Mouse (Mus musculus) macrophage (primary cell): ENCODE measurements around the gene Dmxl2. TPM values are rescaled to one million over a fixed set of nuclear protein-coding genes. Genes with fewer than 3 reads are reported as not detected.
A peak's percentile ranks its signal among the peaks of the same experiment; 100 is the strongest.

Source experiments
- H3K27ac ChIP-seq: fragments of 350-480 bp; formaldehyde crosslinking; 2 replicates; pipeline ENCODE4 v1.9.0; 2021
- H3K36me3 ChIP-seq: fragments of 350-480 bp; formaldehyde crosslinking; 2 replicates; pipeline ENCODE4 v1.9.0; 2021; ENCODE audit errors: inconsistent target
- H3K4me3 ChIP-seq: fragments of 350-480 bp; formaldehyde crosslinking; 2 replicates; pipeline ENCODE4 v1.9.0; 2021; ENCODE audit errors: inconsistent target
- H3K79me2 ChIP-seq: fragments of 350-480 bp; formaldehyde crosslinking; 2 replicates; pipeline ENCODE4 v1.9.0; 2021; ENCODE audit errors: inconsistent target
- WGBS: methylation state at CpG from one replicate; pipeline ENCODE4 v1.1.7; 2026; ENCODE audit warnings: inconsistent platforms; ENCODE audit not compliant: missing documents; 5-methylcytosine and 5-hydroxymethylcytosine counted together
- polyA plus RNA-seq: library from polyadenylated mRNA; stranded (reverse); fragments of 250-400 nt; gene quantifications from 3 replicates; pipeline ENCODE4 v1.2.4, GENCODE M21; 2018; ENCODE audit warnings: inconsistent platforms
- total RNA-seq, 78 experiments: library from RNA; depleted of rRNA; stranded (reverse); fragments of 250-400 nt; gene quantifications; 1 replicate in 9 of 78; 2 replicates in 24 of 78; 3 replicates in 43 of 78; 4 replicates in 2 of 78; pipeline ENCODE4 v1.2.4; 2018; ENCODE audit warnings: inconsistent platforms in 56 of 78

The Dmxl2 gene
- 100 to 1,000 TPM in 25 of 26 experiments, 10 to 100 TPM in 1; 98.7 to 363 (median 155) TPM for total RNA-seq (2018; cell fraction: chromatin; rRNA removed)
- total RNA-seq (2018; cell fraction: cytosol; rRNA removed) = 10 to 100 TPM in 18 of 26 experiments, 1 to 10 TPM in 8; 6.9 to 29.9 (median 17.1) TPM
- 100 to 1,000 TPM in 13 of 26 experiments, 10 to 100 TPM in 13; 39.7 to 213 (median 99.8) TPM for total RNA-seq (2018; cell fraction: nucleus; rRNA removed)
- polyA plus RNA-seq = 11.7 to 18.8 TPM (median 14.4 TPM) in 3 replicates

DNA sequence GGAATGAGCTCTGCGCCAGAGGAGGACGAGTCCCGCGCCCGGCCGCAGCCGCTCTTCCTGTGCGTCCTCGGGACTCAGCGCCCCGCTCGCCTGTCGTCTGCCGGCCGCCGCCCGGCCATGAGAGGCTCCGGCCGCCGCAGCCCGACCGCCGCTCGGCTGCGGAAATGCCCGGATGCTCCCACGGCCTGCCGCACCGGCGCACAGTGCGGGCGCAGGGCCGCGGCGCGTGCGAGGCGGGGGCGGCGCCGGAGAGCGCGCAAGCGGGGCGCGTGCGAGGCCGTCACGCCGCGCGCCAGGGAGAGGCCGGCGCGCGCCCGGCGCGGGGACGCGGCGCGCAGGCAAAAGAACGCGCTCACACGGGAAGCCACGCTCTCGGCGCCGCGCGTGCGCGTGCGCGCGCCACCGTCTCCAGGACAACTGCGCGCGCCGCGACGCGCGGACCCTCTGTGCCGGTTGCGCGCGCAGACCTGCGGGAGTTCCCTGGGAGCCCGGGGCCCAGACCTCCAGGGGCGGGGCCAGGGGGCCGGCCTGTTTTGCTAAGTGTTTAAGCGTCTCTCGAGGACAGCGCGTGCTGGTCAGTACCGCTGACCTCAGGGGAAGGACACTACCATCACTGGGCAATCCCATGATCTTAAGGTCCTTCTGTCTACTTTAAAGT is at the start of gene Dmxl2:
TSS of gene Dmxl2 (minus strand) at position 174 of the 658 bp plus-strand sequence.
- no peaks in the 10 kb centered on the region for H3K36me3 ChIP-seq
- H3K27ac ChIP-seq = no peak within 1 kb of the TSS
- H3K79me2 ChIP-seq = peaks cover 38% of the 10 kb centered on the region; the same call in 1 of the 2 replicates
- peak within 1 kb of the TSS; percentile 40 for H3K4me3 ChIP-seq
- 2% methylated on average over 37 of the region's 99 CpGs for WGBS

DNA sequence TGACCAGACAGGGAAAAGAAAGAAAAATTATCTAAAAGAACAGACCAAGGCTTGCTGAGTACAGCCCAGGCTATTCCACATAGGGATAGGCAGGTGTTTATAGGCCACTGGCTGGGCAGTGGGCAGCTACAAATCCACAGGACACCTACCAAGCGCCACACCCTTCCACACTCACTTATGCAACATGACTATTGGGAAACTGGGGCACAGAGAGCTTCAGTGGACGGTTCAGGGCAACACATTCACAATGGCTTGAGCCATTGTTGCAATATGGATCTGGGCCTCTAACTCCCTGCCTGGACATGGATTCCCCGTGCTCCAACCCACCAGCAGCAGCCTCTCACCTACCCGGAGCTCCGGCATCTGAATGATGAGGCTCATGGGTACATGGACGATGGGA is 48.0 kb upstream of the Dmxl2 start:
- H3K4me3 ChIP-seq = no peak overlapping the region
- no peaks in the 10 kb centered on the region for H3K79me2 ChIP-seq
- WGBS = 82% methylated on average over 6 of the region's 6 CpGs
- no peak overlapping the region for H3K27ac ChIP-seq
- no peaks in the 10 kb centered on the region for H3K36me3 ChIP-seq

DNA sequence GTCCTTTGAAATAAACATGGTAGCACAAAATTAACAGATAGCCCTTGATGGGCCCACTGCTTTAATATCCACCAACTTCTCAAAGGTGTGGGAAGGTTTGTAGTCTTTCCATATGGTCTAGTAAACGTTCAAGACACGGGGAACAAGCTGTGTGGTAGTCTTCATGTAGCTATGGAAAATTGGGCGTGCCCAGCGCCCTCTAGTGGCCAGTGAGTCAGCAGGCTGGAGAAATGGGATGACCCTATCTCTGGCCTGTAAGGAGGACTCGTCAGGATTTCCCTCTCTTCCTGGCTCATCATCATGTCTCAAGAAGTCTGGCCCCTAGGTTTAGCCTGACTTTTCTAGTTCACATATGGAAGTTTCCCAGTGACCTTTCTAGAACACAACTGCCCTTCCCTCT is 46.1 kb upstream of the Dmxl2 start:
- Histone ChIP-seq H3K27ac (no peak overlapping the region), H3K79me2 (no peaks in the 10 kb centered on the region), H3K36me3 (no peaks in the 10 kb centered on the region), H3K4me3 (no peak overlapping the region)
- WGBS = 8% methylated on average over 5 of the region's 5 CpGs

GRCm38 (mm10) chr9:54544954-54545315 is 43.5 kb upstream of the Dmxl2 start:
- H3K27ac ChIP-seq = no peak overlapping the region
- no peaks in the 10 kb centered on the region for H3K79me2 ChIP-seq
- no peak overlapping the region for H3K4me3 ChIP-seq
- 90% methylated on average over 4 of the region's 4 CpGs for WGBS
- H3K36me3 ChIP-seq = no peaks in the 10 kb centered on the region

DNA sequence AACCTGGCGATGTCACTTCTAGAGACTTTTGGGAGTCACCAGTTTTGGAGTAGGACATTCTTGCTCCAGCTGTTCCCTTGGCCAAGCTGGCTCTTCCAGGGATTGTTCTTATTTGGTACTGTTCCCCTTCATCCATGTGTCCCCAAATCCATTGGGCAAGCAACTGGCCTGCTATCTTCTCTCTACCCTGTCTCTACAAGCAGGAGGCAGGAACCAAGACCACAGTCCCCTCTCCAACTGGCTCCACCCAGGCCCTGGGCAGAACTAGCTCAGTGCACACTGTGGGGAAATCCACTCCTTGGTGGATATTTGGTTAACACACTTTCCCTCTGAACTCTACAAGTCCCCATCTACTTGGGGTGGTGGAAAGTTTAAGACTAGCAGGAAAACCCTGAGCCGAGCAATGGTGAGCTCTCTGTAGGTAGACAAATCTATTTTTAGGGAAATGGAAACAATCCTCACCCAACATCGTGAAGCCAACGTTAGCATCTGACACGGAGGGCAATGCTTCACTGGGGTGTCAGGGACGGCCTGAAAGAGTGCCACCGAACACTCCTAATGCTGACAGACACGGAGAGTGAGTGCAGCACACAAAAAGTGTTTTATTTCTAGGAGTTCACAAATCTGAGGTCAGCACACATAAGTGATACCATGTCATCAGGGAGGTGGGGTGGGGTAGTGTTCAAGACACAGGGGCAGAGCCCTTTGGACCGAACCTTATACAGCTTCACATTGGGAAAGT is 43.0 kb upstream of the Dmxl2 start:
- H3K27ac ChIP-seq = no peak overlapping the region

GRCm38 (mm10) chr9:54540801-54541200 is 39.4 kb upstream of the Dmxl2 start:
- no peak overlapping the region for H3K4me3 ChIP-seq
- H3K27ac ChIP-seq = no peak overlapping the region
- H3K36me3 ChIP-seq = no peaks in the 10 kb centered on the region
- no peaks in the 10 kb centered on the region for H3K79me2 ChIP-seq
- WGBS = 93% methylated on average over 5 of the region's 5 CpGs

More for the DNA sequence above, 43.0 kb upstream of the Dmxl2 start:
- no peak overlapping the region for H3K4me3 ChIP-seq
- 93% methylated on average over 9 of the region's 9 CpGs for WGBS
- H3K79me2 ChIP-seq = no peaks in the 10 kb centered on the region
- no peaks in the 10 kb centered on the region for H3K36me3 ChIP-seq

DNA sequence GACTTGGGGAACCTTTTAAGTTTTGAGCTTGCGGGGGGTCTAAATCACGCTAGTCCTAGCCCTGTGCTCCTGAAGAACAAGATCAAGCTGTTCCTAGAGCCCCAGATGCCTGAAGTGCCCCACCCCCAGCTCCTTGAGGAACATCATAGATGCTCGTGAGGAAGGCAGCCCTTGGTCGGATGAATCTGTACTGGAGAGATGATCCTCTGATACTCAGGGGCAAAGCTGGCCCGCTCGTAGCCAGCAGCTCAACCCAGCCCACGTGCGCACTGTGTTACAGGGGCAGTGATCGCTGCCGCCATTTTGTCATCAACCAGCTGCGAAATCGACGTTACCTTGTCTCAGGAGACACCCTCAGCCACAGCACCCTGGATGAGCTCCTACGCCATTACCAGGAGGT is 37.3 kb upstream of the Dmxl2 start, which contains the start of gene Sh2d7:
TSS of gene Sh2d7 (plus strand) at position 301 of the 400 bp plus-strand sequence.
- Histone ChIP-seq H3K27ac (no peak within 1 kb of the TSS), H3K4me3 (no peak within 1 kb of the TSS), H3K36me3 (no peaks in the 10 kb centered on the region), H3K79me2 (no peaks in the 10 kb centered on the region)
- WGBS = 96% methylated on average over 14 of the region's 14 CpGs

DNA sequence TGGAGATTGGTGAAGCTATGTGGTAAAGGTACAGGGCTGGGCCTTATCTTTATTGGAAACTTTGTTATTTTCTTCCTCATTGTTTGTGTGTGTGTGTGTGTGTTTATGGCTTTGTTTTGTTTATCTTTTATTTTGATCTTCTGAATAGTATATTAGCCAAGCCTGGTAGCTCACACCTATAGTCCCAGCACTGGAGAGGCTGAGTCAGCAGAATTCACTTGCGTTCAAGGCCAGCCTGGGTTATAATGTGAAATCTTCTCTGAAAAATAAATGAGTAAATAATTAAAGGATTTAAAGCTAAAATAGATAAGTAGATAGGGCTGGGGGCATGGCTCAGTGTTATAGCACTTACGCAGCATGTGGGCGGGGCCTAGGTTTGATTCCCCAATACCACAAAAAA is 36.8 kb upstream of the Dmxl2 start:
- no peaks in the 10 kb centered on the region for H3K79me2 ChIP-seq
- no peaks in the 10 kb centered on the region for H3K36me3 ChIP-seq
- 100% methylated on average over 3 of the region's 3 CpGs for WGBS
- H3K4me3 ChIP-seq = no peak overlapping the region
- H3K27ac ChIP-seq = no peak overlapping the region

DNA sequence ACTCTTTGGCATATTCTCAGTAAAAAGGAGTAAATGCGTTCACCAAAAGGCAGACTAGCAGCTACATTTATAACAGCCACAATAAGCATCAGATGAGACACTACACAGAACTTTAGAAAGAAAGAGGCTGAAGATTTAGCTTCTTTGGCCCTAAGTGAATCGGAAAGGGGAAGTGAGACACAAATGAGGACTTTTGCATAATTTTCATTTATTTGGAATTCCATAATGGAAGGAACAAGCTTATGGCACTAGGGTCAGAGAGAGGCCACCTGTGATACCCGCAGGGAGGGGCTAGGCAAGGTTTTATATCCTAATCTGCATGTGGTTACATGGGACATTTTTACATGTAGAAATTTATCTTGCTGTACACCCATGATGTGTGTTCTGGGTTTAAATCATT is 36.1 kb upstream of the Dmxl2 start:
- no peaks in the 10 kb centered on the region for H3K36me3 ChIP-seq
- no peaks in the 10 kb centered on the region for H3K79me2 ChIP-seq
- no peak overlapping the region for H3K27ac ChIP-seq
- WGBS = 67% methylated on average over 3 of the region's 3 CpGs
- no peak overlapping the region for H3K4me3 ChIP-seq

DNA sequence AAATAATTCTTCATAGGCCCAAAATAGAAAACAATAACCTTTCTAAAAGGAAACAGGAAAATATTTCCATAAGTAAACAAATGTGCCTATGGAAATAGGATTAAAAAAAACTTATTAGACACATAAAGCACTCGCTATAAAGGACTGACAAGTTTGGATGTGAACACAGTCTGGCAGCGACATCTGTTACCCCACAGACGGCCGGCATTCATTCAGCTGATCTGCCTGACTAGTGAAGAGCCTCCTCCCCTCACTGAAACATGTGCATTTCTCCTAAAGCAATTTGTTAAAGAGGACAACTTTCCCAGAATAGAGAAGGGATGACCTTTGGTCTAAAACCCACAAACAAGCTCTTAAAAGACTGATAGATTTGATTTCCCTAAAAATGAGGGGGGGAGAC is 35.6 kb upstream of the Dmxl2 start:
- no peaks in the 10 kb centered on the region for H3K79me2 ChIP-seq
- H3K4me3 ChIP-seq = no peak overlapping the region
- no peaks in the 10 kb centered on the region for H3K36me3 ChIP-seq
- H3K27ac ChIP-seq = no peak overlapping the region
- WGBS = 91% methylated on average over 4 of the region's 4 CpGs

DNA sequence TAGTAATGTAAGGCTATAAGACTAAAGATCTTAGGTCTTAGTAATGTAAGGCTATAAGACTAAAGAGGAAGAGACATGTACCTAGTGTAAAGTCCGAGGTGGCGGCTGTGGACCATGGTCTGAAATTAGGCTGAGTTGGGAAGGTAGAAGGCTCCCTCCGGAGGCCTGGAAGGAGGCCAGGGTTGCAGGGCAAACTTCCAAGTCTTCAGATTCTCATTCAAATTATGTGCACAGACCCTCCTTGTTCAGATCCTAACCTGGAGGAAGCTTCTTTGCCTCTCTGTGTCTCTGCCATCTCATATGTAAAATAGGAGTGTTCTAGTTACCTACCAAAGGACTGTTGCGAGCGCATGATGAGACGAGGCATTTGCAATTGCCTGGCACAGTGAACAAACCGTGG is 34.8 kb upstream of the Dmxl2 start:
- 89% methylated on average over 7 of the region's 7 CpGs for WGBS
- Histone ChIP-seq H3K36me3 (no peaks in the 10 kb centered on the region), H3K79me2 (no peaks in the 10 kb centered on the region), H3K27ac (no peak overlapping the region), H3K4me3 (no peak overlapping the region)

- 89% methylated on average over 5 of the region's 5 CpGs for WGBS
Observed at GRCm38 (mm10) chr9:54533975-54534374, 32.5 kb upstream of the Dmxl2 start.

GRCm38 (mm10) chr9:54532926-54533325 is 31.5 kb upstream of the Dmxl2 start:
- no peaks in the 10 kb centered on the region for H3K36me3 ChIP-seq
- H3K4me3 ChIP-seq = no peak overlapping the region
- H3K79me2 ChIP-seq = no peaks in the 10 kb centered on the region
- 92% methylated on average over 2 of the region's 2 CpGs for WGBS
- no peak overlapping the region for H3K27ac ChIP-seq

More at GRCm38 (mm10) chr9:54533975-54534374, 32.5 kb upstream of the Dmxl2 start:
- no peak overlapping the region for H3K4me3 ChIP-seq
- H3K79me2 ChIP-seq = no peaks in the 10 kb centered on the region
- no peak overlapping the region for H3K27ac ChIP-seq
- H3K36me3 ChIP-seq = no peaks in the 10 kb centered on the region

DNA sequence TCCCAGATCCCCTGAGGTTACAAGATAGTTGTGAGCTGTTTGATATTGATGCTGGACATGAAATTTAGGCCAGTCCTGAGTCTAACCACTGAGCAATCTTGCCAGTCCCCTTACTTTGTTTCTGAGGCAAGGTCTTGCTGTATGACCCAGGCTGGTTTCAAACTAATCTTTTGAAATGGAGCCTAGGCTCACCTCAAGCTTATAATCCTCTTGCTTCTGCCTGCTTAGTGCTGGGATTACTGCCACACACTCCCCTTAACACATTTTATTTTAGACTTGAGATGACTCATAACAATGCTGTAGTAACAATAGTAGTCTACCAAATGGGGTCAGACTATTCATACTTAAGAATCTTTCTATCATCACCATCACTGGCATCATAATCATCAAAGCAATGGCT is 30.0 kb upstream of the Dmxl2 start:
- Histone ChIP-seq H3K79me2 (no peaks in the 10 kb centered on the region), H3K36me3 (no peaks in the 10 kb centered on the region), H3K4me3 (no peak overlapping the region), H3K27ac (no peak overlapping the region)

GRCm38 (mm10) chr9:54530836-54531235 is 29.4 kb upstream of the Dmxl2 start:
- Histone ChIP-seq H3K4me3 (no peak overlapping the region), H3K36me3 (no peaks in the 10 kb centered on the region), H3K79me2 (no peaks in the 10 kb centered on the region), H3K27ac (no peak overlapping the region)
- 86% methylated on average over 5 of the region's 6 CpGs for WGBS
